Mouse (Mus musculus) CD8-positive naive resting alpha-beta T cell, adult 57 days (primary cell): ENCODE data around the gene Cenph. TPM values are rescaled to one million over a fixed set of nuclear protein-coding genes. Genes with fewer than 3 reads are reported as not detected.

ENCODE experiments used
- total RNA-seq: library from RNA; stranded (reverse); gene quantifications from one replicate; pipeline ENCODE4 v1.2.4, GENCODE M21; 2023

Gene Cenph
- 1.1 TPM for total RNA-seq

DNA sequence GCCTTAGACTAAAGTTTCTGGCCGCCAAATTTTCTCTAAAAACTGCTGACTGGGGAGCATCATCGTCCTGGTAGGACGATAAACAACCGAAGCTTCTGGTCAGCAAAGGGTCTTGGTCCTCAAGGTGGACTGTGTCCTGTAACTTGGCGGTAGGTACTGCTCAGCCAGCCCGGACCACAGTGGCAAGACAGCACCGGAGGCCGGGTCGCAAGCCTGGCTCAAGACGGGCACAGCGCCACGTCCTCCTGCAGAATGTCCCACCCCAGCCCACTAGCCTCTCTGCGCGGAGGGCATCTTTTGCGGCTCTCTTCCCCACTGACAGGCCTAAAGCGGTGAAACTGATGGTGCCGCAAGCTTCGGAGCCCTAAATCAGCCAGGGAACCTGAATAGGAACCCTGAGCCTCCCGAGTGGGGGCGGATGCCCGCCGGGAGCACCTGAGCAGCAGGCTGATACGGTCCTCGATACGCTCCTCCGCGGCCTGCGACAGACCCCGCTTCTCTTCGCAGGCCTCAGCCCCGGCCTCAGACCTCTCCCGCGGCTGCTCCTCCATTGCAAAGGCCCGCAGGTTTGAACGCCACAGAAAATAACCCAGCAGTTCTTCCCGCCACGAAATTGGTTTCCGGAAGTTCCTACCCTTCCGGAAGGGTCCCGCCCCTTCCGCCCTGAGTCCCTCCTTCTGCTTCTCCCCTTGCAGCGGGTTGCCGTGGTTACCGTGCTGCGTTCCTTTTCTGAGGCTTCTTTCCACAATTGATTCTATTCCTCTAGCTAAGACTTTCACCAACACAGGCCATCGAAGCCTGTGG, at the start of gene Cenph:
Gene Cenph, minus strand, starts transcription at position 648 of the 804 bp plus-strand sequence.

DNA sequence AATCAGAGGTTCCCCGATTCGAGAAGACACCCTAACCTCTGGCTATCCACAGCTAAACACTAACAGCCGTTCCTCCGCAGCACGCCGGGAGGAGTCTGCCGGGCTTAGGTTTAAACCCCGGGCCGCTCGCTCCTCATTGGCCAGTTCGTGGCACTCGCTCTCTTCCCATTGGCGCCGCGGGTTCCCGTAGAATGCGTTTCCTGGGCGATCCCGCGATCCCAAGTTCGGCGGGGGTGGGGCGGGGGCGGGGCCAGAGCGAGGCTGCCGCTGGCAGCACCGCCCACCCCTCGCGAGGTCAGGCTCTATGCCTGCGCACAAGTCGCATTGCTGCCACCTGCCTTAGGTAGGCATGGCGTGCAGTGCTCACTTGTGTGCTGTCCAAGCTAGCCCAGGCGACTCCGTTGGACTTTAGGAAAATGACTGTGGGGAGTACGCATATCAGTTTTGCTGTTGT, 10.7 kb upstream of the Cenph start, which contains the start of gene Ccnb1:
Gene Ccnb1, minus strand, starts transcription at position 157 of the 454 bp plus-strand sequence.

DNA sequence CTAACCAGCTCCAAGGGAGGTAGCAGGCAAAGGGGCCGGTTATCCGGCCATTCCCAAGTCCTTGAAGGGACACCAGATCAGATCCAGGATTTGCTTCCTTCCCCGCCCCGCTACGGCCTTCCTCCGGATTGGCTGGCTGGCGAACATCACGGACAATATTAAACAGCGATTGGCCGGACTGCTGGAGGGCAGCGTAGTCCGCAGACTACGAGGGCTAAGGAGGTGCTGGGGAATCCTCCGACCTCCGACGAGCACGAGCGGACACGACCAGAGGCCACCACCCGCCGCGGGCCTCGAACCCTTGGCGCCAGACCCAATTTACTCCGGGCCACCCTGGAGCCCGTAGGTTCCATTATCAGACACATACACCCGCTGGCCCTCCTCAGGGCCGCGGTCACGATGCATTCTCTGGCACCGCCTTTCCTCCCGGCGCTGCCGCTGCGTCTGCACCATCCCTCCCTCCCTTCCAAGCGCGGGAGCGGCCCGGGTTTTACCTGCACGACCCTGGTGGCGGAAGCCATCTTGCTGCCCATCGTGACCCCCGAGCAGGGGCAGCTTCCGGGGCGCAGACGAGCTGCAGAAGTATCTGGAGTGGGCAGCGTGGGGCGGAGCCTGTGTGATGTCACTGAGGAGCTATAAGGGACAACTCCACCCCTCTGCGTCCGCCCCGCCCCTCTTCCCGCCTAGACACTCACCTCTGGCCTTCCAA, 31.5 kb downstream of the Cenph start, which contains the start of gene Mrps36:
Gene Mrps36, minus strand, starts transcription at position 624 of the 709 bp plus-strand sequence.

DNA sequence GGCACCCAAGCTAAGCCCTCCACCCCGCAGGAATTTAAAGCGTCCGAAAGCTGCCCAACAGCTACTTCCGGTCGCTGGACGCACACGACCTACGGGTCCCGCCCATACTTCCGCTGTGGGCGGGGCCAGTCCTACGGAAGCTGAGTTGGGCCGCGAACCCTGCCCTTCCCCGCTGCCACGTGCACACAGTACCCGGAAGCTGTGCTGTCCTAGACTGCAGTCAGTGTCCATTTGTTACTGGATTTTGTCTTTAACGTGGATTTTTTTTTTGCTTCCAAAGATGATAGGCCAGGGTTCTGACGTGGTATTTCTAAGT, 44.9 kb downstream of the Cenph start, which contains the start of gene Cdk7:
Gene Cdk7, minus strand, starts transcription at position 79 of the 316 bp plus-strand sequence.

Other genes starting within 250 kb of the Cenph start
- gene Ocln, start 223.2 kb downstream of the Cenph start, total RNA-seq, result not detected
- 2.9 TPM for gene Marveld2, start 158.9 kb downstream of the Cenph start, total RNA-seq
- 46.1 TPM for gene Ak6, start 124.9 kb downstream of the Cenph start, total RNA-seq
- 22.8 TPM for gene Rad17, start 124.8 kb downstream of the Cenph start, total RNA-seq
- 16.7 TPM for gene Taf9, start 124.3 kb downstream of the Cenph start, total RNA-seq
- 14.5 TPM for gene Ccdc125, start 106.2 kb downstream of the Cenph start, total RNA-seq
- 33.9 TPM for gene Cdk7, start 45.0 kb downstream of the Cenph start, total RNA-seq
- 31.5 TPM for gene Mrps36, start 31.2 kb downstream of the Cenph start, total RNA-seq
- 1.1 TPM for gene Ccnb1, start 10.7 kb upstream of the Cenph start, total RNA-seq
- 45.0 TPM for gene Slc30a5, start 57.5 kb upstream of the Cenph start, total RNA-seq